Mouse (Mus musculus) kidney, adult 2 months (tissue): Measurements from ENCODE around the gene Scn10a. TPM values are rescaled to one million over a fixed set of nuclear protein-coding genes. Genes with fewer than 3 reads are reported as not detected.
A peak's percentile ranks its signal among the peaks of the same experiment; 100 is the strongest.

Source experiments
- DNase-seq: peaks from one replicate; pipeline ENCODE4 v3.0.0; 2021
- H3K27ac ChIP-seq: fragments of 200-500 bp; 2 replicates; pipeline ENCODE4 v1.5.1; 2012; ENCODE audit warnings: low read depth, low read length, control low read depth, inconsistent platforms; ENCODE audit not compliant: insufficient read depth
- H3K27me3 ChIP-seq: fragments of 200-500 bp; replicated peaks from 2 replicates; pipeline ENCODE4 v1.6.1; 2012; ENCODE audit warnings: mild to moderate bottlenecking, moderate library complexity, low read length, inconsistent platforms; ENCODE audit not compliant: control insufficient read depth, insufficient read depth
- H3K36me3 ChIP-seq: fragments of 200-500 bp; 2 replicates; pipeline ENCODE4 v1.6.1; 2012; ENCODE audit warnings: mild to moderate bottlenecking, moderate library complexity, low read length, inconsistent platforms; ENCODE audit not compliant: control insufficient read depth, insufficient read depth
- H3K4me1 ChIP-seq: fragments of 200-500 bp; 2 replicates; pipeline ENCODE4 v1.6.1; 2011; ENCODE audit warnings: low read length; ENCODE audit not compliant: control insufficient read depth, insufficient read depth
- H3K4me3 ChIP-seq: fragments of 200-500 bp; 2 replicates; pipeline ENCODE4 v1.5.1; 2011; ENCODE audit warnings: mild to moderate bottlenecking, low read depth, low read length, control low read depth; ENCODE audit not compliant: insufficient read depth
- CTCF ChIP-seq: fragments of 200-500 bp; conservative IDR thresholded peaks from 2 replicates; pipeline ENCODE4 v1.5.1; 2011; ENCODE audit warnings: low read depth, mild to moderate bottlenecking, control low read depth, low read length, moderate library complexity, mixed read lengths; ENCODE audit not compliant: insufficient read depth, insufficient read length
- POLR2A ChIP-seq: fragments of 200-500 bp; IDR thresholded peaks from one replicate; pipeline ENCODE4 v1.6.1; 2011; ENCODE audit warnings: low read depth, low read length, control low read depth
- WGBS: fragments of 180-500 bp; shearing (Covaris S2); methylation state at CpG from one replicate; pipeline ENCODE4 v1.1.7; 2018; 5-methylcytosine and 5-hydroxymethylcytosine counted together
- polyA plus RNA-seq: library from polyadenylated mRNA; depleted of rRNA; stranded (reverse); fragments of >200 nt; gene quantifications from 2 replicates; pipeline ENCODE4 v1.2.3, GENCODE M21; 2012

Scn10a gene
- polyA plus RNA-seq, 1 experiment: not detected

DNA sequence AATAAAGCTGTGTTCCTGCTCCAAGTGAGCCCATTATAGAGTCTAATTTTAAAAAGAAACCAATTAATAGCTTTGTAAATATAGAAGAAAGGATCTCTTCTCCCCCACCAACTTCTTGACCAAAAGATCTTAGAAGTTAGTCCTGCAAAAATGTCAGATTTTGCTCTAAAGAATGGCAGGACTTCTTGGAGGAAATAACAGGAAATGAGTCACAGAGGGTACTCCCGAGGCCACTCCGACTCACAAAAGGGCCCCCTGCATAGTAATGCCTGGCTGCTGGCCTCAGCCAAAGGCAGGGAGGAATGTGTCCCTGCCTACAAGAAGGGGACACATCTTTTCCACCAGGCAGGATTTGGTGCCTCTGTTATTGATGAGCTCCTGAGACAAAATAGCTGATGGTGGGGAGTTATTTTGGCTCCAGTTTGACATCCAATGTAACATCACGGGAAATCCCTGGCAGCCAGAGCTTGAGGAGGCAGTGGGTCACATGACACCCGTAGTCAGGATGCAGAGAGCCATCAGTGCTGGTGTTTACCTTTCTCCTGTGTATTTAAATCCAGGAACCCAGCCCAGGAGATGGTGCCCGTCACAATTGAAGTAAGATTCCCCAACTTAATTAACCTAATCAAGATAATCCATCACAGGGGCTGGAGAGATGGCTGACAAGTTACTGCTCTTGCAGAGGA is 22.1 kb upstream of the Scn10a start:
- TF ChIP-seq POLR2A: no peak
- no peak for TF ChIP-seq CTCF
- no peaks in the 10 kb centered on the region for H3K36me3 ChIP-seq
- no peak overlapping the region for H3K4me3 ChIP-seq
- H3K27me3 ChIP-seq: no peaks in the 10 kb centered on the region
- DNase-seq: no peak
- WGBS: 33% methylated on average over 5 of the region's 5 CpGs
- H3K27ac ChIP-seq: no peak overlapping the region
- H3K4me1 ChIP-seq: no peaks in the 10 kb centered on the region

DNA sequence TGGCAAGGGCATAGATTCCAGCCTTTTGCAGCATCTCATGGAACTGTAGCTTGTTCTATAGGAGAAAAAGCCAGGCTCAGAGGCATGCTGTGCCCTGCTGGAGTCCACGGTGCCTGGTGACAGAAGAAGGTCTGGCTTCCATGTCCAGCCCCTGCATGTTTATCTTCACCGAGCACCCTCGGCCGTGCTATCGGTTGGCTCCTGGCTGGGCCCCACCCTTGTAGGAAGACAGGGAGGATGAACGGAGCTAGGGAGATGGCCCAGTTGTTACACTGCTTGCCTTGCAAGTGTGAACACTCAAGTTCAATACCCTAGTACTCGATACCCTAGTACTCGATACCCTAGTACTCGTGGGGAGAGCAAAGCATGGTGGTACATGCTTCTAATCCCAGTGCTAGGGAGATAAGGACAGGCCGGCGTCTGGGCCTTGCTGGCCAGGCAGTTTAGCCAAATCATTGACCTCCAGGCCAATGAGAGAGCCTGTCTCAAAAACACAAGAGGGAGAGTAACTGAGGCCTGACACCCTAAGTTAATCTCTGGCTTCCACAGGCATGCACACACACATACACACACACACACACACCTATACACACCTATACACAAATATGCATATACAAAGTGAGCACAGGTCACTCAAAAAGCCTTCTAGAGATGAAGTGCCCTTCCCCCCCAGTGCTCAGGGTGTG is 9.4 kb upstream of the Scn10a start:
- 89% methylated on average over 11 of the region's 11 CpGs for WGBS
- no peak for TF ChIP-seq CTCF
- no peak for TF ChIP-seq POLR2A

DNA sequence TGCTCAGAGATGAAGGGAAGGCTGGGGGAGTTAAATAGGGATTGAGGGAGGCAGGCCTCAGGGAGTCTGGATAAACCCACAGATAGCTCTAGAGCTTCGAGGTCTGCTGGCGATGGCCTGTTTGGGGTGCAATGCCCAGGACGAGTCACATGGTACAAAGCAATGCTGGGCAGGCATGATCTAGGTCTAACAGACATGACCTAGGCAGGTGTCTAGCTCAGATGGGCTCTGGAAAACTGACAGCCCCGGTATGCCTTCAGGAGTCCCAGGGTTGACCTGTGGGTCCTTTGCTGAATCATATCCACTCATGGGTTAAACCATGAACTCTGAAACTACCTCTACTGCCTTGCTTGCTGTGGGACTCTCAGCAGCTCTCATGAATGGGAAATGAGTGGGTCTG is 7.9 kb upstream of the Scn10a start:
- no peak for DNase-seq
- H3K27ac ChIP-seq: no peak overlapping the region
- WGBS: 89% methylated on average over 4 of the region's 4 CpGs
- no peaks in the 10 kb centered on the region for H3K27me3 ChIP-seq
- no peaks in the 10 kb centered on the region for H3K4me1 ChIP-seq
- H3K36me3 ChIP-seq: no peaks in the 10 kb centered on the region
- TF ChIP-seq CTCF: no peak
- TF ChIP-seq POLR2A: no peak
- no peak overlapping the region for H3K4me3 ChIP-seq

More for the DNA sequence above, 9.4 kb upstream of the Scn10a start:
- no peaks in the 10 kb centered on the region for H3K36me3 ChIP-seq
- H3K27ac ChIP-seq: no peak overlapping the region
- H3K4me3 ChIP-seq: no peak overlapping the region
- no peaks in the 10 kb centered on the region for H3K27me3 ChIP-seq
- DNase-seq: no peak
- H3K4me1 ChIP-seq: no peaks in the 10 kb centered on the region

DNA sequence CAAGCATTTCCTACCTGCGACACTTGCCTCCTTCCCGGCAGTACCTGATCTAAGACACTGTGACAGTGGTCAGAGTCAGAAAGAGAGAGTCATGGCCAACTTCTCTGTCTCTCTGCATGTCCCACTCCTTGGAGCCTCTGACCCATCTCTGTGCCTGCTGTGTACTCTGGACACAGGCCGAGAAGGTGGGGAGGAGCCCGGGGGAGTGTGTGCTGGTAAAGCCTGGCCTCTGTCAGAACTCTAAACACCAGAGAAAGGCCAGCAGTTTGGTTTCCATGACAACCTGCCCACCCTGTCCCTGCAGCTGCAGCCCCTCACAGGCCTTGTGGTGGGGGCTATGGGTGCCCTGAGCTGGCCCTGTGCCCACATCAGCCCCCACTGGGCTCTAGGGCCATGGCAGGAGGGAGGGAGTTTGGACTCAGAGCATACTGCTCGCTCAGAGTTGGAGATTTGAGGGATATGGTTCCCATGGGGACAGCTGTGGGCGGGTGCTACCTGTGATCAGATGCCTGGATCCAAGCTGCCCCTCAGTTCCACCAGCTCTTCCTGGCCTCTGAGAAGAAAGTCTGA is 6.3 kb upstream of the Scn10a start:
- H3K27ac ChIP-seq: no peak overlapping the region
- TF ChIP-seq CTCF (no peak), POLR2A (no peak)
- 50% methylated on average over 6 of the region's 6 CpGs for WGBS
- no peaks in the 10 kb centered on the region for H3K27me3 ChIP-seq
- H3K4me3 ChIP-seq: no peak overlapping the region
- H3K36me3 ChIP-seq: no peaks in the 10 kb centered on the region
- DNase-seq: no peak
- no peaks in the 10 kb centered on the region for H3K4me1 ChIP-seq

DNA sequence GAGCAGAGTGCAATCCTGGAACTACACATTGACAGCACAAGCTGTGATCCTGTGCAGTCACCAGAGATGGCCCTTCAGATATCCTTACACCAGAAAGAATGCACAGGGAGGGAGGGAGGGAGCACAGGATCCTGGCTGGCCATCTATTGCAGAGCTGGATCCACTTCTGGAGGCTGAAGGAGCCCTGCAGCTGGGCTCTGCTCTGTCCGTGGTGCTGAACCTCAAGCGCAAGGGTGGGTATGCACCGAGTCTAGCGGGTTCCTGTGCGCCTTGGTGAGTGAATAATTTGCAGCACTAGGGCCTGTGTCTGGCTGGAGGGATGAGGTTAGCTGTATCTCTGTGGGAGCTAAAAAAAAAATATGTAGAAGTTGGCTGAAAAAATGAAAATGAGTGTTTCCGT is 12.4 kb downstream of the Scn10a start:
- peak; percentile 38 for DNase-seq
- no peaks in the 10 kb centered on the region for H3K4me1 ChIP-seq
- TF ChIP-seq POLR2A: no peak
- TF ChIP-seq CTCF: no peak
- H3K27ac ChIP-seq: no peak overlapping the region
- H3K4me3 ChIP-seq: no peak overlapping the region
- 11% methylated on average over 6 of the region's 6 CpGs for WGBS
- no peaks in the 10 kb centered on the region for H3K36me3 ChIP-seq
- H3K27me3 ChIP-seq: no peaks in the 10 kb centered on the region

DNA sequence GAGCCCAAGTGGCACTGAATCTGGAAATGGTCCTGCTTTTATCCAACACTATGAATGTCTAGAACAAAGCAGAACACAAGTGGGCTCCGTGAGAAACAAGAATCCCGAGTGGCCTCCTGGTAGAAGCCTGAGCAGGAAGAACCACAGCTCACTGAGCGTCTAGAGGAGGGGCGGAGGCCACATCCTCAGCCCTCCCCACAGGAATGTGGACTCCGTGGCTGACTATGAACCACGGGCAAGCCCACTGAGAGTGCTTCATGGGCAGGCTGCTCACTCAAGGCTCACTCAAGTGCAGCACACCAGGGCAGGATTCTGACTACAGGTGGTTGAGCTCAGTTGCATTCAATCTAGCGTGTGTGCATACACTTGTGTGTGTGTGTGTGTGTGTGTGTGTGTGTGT is 27.6 kb downstream of the Scn10a start:
- TF ChIP-seq CTCF (no peak), POLR2A (no peak)
- Histone ChIP-seq H3K27me3 (no peaks in the 10 kb centered on the region), H3K36me3 (no peaks in the 10 kb centered on the region), H3K4me3 (no peak overlapping the region), H3K27ac (no peak overlapping the region), H3K4me1 (no peaks in the 10 kb centered on the region)
- DNase-seq: no peak
- 41% methylated on average over 7 of the region's 7 CpGs for WGBS

DNA sequence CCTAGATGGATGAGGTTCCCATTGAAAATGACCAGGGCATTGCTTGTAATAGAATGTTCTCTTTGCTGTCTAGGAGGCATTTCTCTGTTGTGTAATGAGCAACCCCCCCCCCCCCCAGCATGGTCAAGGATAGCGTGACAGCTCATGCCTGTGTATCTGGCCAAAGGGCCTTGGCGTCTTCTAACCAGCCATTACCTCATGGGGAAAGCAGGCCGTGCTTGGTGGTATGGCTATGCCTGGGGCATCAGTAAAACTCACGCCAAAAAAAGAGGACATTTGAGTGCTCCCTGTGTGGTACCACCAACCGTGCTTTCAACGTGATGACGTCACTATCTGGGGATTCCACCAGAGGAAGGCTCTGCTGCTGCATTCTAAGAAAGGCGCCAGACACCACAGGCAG is 28.1 kb downstream of the Scn10a start:
- H3K4me1 ChIP-seq: no peaks in the 10 kb centered on the region
- DNase-seq: no peak
- TF ChIP-seq POLR2A (no peak), CTCF (no peak)
- H3K36me3 ChIP-seq: no peaks in the 10 kb centered on the region
- no peaks in the 10 kb centered on the region for H3K27me3 ChIP-seq
- H3K4me3 ChIP-seq: no peak overlapping the region
- 74% methylated on average over 8 of the region's 8 CpGs for WGBS
- H3K27ac ChIP-seq: no peak overlapping the region
